Mouse (Mus musculus): ENCODE data around the gene Cdk8.

Gene Cdk8

DNA sequence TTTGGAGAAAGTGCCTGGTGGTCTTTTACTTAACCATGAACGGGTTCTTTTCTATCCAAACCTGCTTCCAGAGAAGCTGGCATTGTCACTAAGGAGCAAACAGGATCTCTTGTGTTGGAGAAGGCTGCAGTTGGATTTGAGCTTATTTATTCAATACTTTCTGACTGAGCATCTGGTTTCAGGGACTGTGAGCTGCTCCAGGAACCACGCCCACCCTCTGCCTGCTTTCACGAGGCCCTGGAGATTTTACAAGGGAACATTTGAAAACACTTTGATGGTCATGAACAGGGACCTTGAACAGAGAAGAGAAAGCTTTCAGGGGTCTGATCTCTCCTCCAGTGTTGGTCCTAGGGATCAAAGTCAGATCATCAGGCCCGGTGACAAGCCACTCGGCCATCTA is 87.0 kb downstream of the Cdk8 start:
- DNase-seq (ENCODE audit: low spot score in 2 of 2), result no peak

DNA sequence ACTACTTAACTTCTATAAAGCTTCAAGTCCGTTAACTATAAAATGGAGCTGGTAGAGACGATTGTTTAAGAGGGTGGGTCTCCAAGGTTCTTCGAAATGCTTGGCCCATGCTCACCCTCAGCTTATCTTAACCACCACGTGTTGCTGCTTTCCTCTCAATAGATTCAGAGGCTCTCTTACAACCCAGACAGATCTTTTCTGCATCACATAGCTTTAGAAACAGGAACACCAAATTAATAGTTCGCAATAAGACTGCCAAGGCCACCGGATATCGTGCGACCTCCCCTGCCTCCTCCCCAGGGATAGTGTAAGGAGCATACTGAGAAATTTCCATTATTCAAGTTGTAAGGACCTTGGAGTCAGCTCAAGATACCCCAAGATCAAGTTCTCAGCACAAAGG is 87.4 kb downstream of the Cdk8 start:
- no peak for DNase-seq (ENCODE audit: low spot score in 2 of 2)

DNA sequence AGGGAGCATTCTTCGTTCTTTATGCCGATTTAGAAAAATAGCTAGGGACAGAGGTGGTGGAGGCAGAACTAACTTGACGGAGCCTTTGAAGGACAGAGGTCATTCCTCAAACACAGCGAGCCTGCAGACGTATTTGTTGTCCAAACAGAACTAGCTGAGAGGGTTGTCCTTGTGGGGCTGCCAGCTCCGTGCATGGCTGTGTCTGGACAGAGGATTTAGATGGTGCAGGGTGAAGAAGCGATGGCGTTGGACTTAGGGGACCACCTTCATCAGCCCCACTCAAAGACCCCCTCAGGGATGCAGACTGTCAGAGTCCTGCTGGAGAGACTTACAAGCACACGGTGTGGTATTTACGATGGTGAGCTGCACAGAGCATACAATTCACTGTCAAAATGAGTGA is 97.9 kb downstream of the Cdk8 start:
- no peak for DNase-seq (ENCODE audit: low spot score in 2 of 2)

DNA sequence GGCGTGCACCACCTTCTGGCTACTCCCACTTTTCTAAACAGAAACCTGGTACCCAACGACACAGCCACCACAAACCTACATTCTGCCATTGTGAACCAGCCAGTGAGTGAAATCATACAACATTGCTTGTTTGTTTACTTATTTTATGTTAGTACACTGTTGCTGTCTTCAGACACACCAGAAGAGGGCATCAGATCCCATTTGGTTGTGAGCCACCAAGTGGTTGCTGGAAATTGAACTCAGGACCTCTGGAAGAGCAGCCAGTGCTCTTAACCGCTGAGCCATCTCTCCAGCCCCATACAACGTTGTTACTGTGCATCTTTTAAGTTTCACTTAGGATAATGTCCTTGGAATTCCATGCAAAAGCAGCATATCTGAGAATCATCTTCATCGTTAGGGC is 98.5 kb downstream of the Cdk8 start:
- no peak for DNase-seq (ENCODE audit: low spot score in 2 of 2)

DNA sequence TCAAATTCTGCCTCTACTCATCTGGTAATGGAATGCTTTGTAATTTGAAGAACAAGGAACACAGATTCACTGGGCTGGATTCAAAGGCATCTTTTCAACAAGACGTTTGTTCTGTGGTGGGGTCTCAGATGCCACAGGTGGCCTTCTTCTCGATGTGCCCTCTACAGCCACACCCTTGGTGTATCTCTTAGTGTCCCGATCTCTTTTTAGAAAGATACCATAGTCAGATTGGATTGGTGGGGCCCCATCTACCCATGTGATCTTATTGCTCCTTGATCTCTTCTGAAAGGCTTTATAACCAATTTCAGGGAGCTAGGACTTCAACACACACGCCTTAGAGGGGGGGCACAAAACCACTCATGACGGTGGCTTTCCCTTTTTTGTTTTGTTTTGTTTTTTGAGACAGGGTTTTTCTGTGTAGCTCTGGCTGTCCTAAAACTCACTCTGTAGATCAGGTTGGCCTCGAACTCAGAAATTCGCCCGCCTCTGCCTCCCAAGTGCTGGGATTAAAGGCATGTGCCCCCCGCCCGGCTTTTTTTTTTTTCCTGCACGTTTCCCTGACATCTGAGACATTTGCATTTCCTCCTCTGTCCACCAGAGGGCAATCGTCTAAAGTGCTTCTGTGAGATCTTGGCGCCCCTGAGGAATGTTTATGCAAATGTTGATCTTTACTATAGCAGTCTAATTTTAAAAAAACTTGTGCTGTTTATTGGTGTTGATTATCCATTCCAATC is 99.2 kb downstream of the Cdk8 start:
- DNase-seq (ENCODE audit: low spot score in 2 of 2), result no peak

GRCm38 (mm10) chr5:146330765-146331115 is 99.7 kb downstream of the Cdk8 start:
- DNase-seq (ENCODE audit: low spot score in 2 of 2), result no peak

GRCm38 (mm10) chr5:146331131-146331530 is 100.1 kb downstream of the Cdk8 start:
- DNase-seq (ENCODE audit: low spot score in 2 of 2), result no peak

- no peak for DNase-seq (ENCODE audit: low spot score in 2 of 2)
Observed at GRCm38 (mm10) chr5:146332541-146332940, 101.5 kb downstream of the Cdk8 start.

GRCm38 (mm10) chr5:146334410-146334809 is 103.4 kb downstream of the Cdk8 start:
- no peak for DNase-seq (ENCODE audit: low spot score in 2 of 2)

DNA sequence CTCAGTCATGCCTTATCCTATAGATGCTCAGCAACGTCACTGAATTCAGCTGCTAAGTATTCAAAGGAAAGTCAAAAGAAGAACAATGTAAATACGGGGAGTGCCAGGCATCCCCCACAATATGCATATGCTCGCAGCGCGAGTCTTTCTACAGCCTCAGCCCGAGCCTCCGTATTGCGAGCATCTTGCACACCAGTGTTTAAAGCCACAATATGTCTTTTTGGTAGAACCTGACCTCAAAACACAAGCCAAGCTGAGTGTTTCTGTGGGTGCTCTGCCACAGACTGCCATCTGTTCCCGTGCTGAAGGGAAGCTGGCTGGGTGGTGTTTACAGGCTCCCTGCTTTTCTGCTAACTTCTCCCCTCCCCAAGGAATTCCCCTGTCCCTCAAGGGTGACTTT is 107.0 kb downstream of the Cdk8 start:
- DNase-seq (ENCODE audit: low spot score in 2 of 2), result peak; percentile 58 to 82

DNA sequence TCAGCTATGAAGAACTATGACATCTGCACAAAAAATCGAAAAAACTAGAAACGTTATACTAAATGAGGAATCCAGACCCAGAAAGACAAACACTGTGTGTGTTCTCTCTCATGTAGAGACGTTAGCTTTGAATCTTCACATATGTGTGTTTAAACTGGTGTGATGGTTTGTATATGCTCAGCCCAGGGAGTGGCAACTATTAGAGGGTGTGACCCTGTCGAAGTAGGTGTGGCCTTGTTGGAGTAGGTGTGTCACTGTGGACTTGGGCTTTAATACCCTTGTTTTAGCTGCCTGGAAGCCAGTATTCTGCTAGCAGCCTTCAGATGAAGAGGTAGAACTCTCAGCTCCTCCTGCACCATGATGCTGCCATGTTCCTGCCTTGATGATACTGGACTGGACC is 109.0 kb downstream of the Cdk8 start:
- DNase-seq (ENCODE audit: low spot score in 2 of 2), result no peak

- DNase-seq (ENCODE audit: low spot score in 2 of 2), result no peak
Observed at GRCm38 (mm10) chr5:146344911-146345686, 114.1 kb downstream of the Cdk8 start.

DNA sequence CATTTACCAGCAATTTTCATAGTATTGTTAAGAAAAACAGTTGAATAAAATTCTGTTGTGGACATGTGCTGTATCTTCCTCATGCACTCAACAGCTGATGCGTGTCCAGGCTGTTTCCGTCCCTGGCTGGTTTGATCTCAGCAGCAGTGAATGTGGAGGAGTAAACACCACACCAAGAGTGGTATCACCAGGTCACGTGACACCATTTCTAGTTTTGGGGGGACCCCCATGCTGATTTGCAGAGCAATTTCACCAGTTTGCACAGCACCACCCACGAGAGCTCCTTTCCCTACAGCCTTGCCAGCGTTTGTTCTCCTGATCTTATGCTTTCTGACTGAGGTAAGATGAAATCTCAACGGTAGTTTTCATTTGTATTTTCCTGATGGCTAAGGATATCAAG is 116.1 kb downstream of the Cdk8 start:
- no peak for DNase-seq (ENCODE audit: low spot score in 2 of 2)

- DNase-seq (ENCODE audit: low spot score in 2 of 2), result no peak
Observed at GRCm38 (mm10) chr5:146349183-146349582, 118.2 kb downstream of the Cdk8 start.

- DNase-seq (ENCODE audit: low spot score in 2 of 2), result no peak
Observed at GRCm38 (mm10) chr5:146350784-146351183, 119.8 kb downstream of the Cdk8 start.

- no peak for DNase-seq (ENCODE audit: low spot score in 2 of 2)
Observed at GRCm38 (mm10) chr5:146352006-146352405, 121.0 kb downstream of the Cdk8 start.

Measured in right cerebral cortex, postnatal 36 days (tissue).